Mouse (Mus musculus): ENCODE measurements around the gene Ufd1.

DNA sequence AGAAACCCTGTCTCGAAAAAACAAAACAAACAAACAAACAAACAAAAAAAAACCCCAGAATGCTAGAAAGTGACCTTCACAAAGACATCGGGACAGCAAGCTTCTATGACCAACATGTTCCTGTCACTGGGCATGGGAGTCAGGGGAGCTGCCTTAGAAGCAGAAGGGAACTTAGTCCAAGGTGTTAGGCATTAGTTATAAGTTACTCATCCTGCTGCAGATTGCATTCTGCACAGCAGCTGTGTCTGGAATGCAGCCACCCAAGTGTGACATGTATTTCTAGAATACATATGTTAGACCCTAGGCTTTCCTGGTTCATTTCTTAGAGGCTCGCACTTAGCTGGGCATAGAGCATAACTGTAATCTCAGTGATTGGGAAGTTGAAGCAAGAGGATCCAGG, 17.1 kb downstream of the Ufd1 start:
- no peak for TF ChIP-seq CTCF (IDR thresholded peaks at IDR 0.05 in 2 of 3, conservative IDR thresholded peaks at IDR 0.05 in 1 of 3; ENCODE audit: control insufficient read depth in 1 of 3, insufficient read depth in 1 of 3, low read depth in 2 of 3, low read length in 3 of 3, poor library complexity in 1 of 3, severe bottlenecking in 1 of 3)
- no peak for TF ChIP-seq GATA1 (IDR thresholded peaks at IDR 0.05; ENCODE audit: low read depth, low read length)
- TF ChIP-seq MAFK (IDR thresholded peaks at IDR 0.05; ENCODE audit: borderline replicate concordance, low read depth, low read length) = no peak
- TF ChIP-seq EP300 (IDR thresholded peaks at IDR 0.05; ENCODE audit: low read depth in 1 of 2, low read length in 2 of 2) = no peak
- no peak for TF ChIP-seq E2F4 (IDR thresholded peaks at IDR 0.05; ENCODE audit: borderline replicate concordance, low read depth, low read length)
- no peak for TF ChIP-seq MEF2A (IDR thresholded peaks at IDR 0.05; ENCODE audit: extremely low read depth, insufficient replicate concordance, low read depth, low read length, poor library complexity, severe bottlenecking)
- TF ChIP-seq POLR2A (IDR thresholded peaks at IDR 0.05; ENCODE audit: control insufficient read depth in 1 of 2, insufficient read depth in 1 of 2, low read depth in 1 of 2, low read length in 2 of 2, poor library complexity in 1 of 2) = no peak

All from MEL (cell line).